19 mouse cellular contexts compared by ENCODE assay signal in genomic region chr2:4155406-4155805, GRCm38 (mm10).
DNase-seq lines count a peak whose midpoint lies in the region; ATAC-seq and TF ChIP-seq lines count a peak whose summit lies in the region.
"Had no signal": no experiment of that assay in that cellular context is flagged by ENCODE, and none has a peak within 500 bp of the region (broad histone marks: within the 10 kb centered on the region; RNA-seq: fewer than 3 reads in every experiment).

No protein-coding gene starts in this region.

- H3K4me1 ChIP-seq in midbrain, embryonic 11.5 days (ENCODE audit: control insufficient read depth, insufficient read depth, low read length), result peaks cover 19% of the 10 kb centered on the region
- H3K4me1 ChIP-seq in midbrain, embryonic 10.5 days, result peaks cover 61% of the 10 kb centered on the region
- peaks cover 22% of the 10 kb centered on the region for H3K4me1 ChIP-seq in forebrain, postnatal 0 days (ENCODE audit: insufficient read depth)
- peaks cover 50% of the 10 kb centered on the region for H3K4me1 ChIP-seq in midbrain, embryonic 13.5 days (replicated peaks)

- H3K9me3 ChIP-seq in midbrain, embryonic 11.5 days (ENCODE audit: control insufficient read depth, low read length), result no peaks in the 10 kb centered on the region
- no peaks in the 10 kb centered on the region for H3K9me3 ChIP-seq in midbrain, embryonic 10.5 days (replicated peaks)
- H3K9me3 ChIP-seq in forebrain, postnatal 0 days (ENCODE audit: low read length), result no peaks in the 10 kb centered on the region
- H3K9me3 ChIP-seq in midbrain, embryonic 13.5 days, result no peaks in the 10 kb centered on the region
- H3K9me3 ChIP-seq: heart, embryonic 10.5 days had no signal

- H3K27ac ChIP-seq in midbrain, embryonic 11.5 days (ENCODE audit: low read depth, low read length), result no peak overlapping the region
- H3K27ac ChIP-seq in midbrain, embryonic 10.5 days (replicated peaks), result no peak overlapping the region
- no peak overlapping the region for H3K27ac ChIP-seq in forebrain, postnatal 0 days (ENCODE audit: low read depth, low read length)
- H3K27ac ChIP-seq in midbrain, embryonic 13.5 days, result peak overlapping the region; percentile 76
- H3K27ac ChIP-seq: heart, embryonic 10.5 days had no signal

- peak; percentile 82 for DNase-seq in midbrain, embryonic 11.5 days (ENCODE audit: low spot score, missing footprints)
- no peak for DNase-seq in midbrain, embryonic 10.5 days (ENCODE audit: low spot score)
- no peak for DNase-seq in forebrain, postnatal 0 days
- no peak for DNase-seq in kidney, postnatal 14 days
- no peak for DNase-seq in kidney, adult 8-10 months
- DNase-seq: adrenal gland, postnatal 25 days; B cell, adult 2 months; cerebellum, adult 2 months; gastrocnemius, postnatal 36 days; heart, postnatal 36 days; kidney, postnatal 36 days; liver; lung, adult 18-20 months; right cerebral cortex, postnatal 4 days; thymus, postnatal 36 days had no signal

- H3K36me3 ChIP-seq in midbrain, embryonic 11.5 days (ENCODE audit: control insufficient read depth, insufficient read depth, low read length), result no peaks in the 10 kb centered on the region
- no peaks in the 10 kb centered on the region for H3K36me3 ChIP-seq in midbrain, embryonic 10.5 days
- no peaks in the 10 kb centered on the region for H3K36me3 ChIP-seq in forebrain, postnatal 0 days (ENCODE audit: insufficient read depth)
- no peaks in the 10 kb centered on the region for H3K36me3 ChIP-seq in midbrain, embryonic 13.5 days
- H3K36me3 ChIP-seq: heart, embryonic 10.5 days had no signal

- no peak overlapping the region for H3K4me3 ChIP-seq in midbrain, embryonic 11.5 days (ENCODE audit: low read depth, low read length)
- no peak overlapping the region for H3K4me3 ChIP-seq in midbrain, embryonic 10.5 days
- H3K4me3 ChIP-seq in forebrain, postnatal 0 days (ENCODE audit: low read depth, low read length), result no peak overlapping the region
- H3K4me3 ChIP-seq in midbrain, embryonic 13.5 days (replicated peaks), result no peak overlapping the region
- H3K4me3 ChIP-seq: erythroblast, embryonic 14.5 days; heart, embryonic 10.5 days had no signal

- no peak overlapping the region for H3K9ac ChIP-seq in midbrain, embryonic 11.5 days (ENCODE audit: low read length)
- no peak overlapping the region for H3K9ac ChIP-seq in forebrain, postnatal 0 days
- no peak overlapping the region for H3K9ac ChIP-seq in midbrain, embryonic 13.5 days (replicated peaks)

- no peaks in the 10 kb centered on the region; the same call in 1 of the 2 replicates for H3K27me3 ChIP-seq in midbrain, embryonic 11.5 days (ENCODE audit: control insufficient read depth, insufficient read depth, low read length)
- peaks cover 19% of the 10 kb centered on the region for H3K27me3 ChIP-seq in midbrain, embryonic 10.5 days (ENCODE audit: low read depth, poor library complexity, severe bottlenecking)
- no peaks in the 10 kb centered on the region for H3K27me3 ChIP-seq in forebrain, postnatal 0 days (ENCODE audit: insufficient read depth, low read length)
- peaks cover 4% of the 10 kb centered on the region for H3K27me3 ChIP-seq in midbrain, embryonic 13.5 days

- H3K4me2 ChIP-seq in midbrain, embryonic 11.5 days, result no peak overlapping the region
- H3K4me2 ChIP-seq in forebrain, postnatal 0 days (ENCODE audit: low read depth), result peak overlapping the region; percentile 78
- peak overlapping the region; percentile 70 for H3K4me2 ChIP-seq in midbrain, embryonic 13.5 days (replicated peaks)

- no peak for TF ChIP-seq CTCF in forebrain, postnatal 0 days (IDR thresholded peaks at IDR 0.05; ENCODE audit: low read depth)

- ATAC-seq in midbrain, embryonic 11.5 days (ENCODE audit: low FRiP score), result no peak; the same call in 1 of the 2 replicates
- no peak for ATAC-seq in forebrain, postnatal 0 days
- no peak for ATAC-seq in midbrain, embryonic 13.5 days
- no peak for ATAC-seq in erythroid progenitor cell, adult 5-6 weeks (replicated peaks; ENCODE audit: low FRiP score, poor library complexity, severe bottlenecking)
